Mouse (Mus musculus) gastrocnemius, adult 18-20 months (tissue): ENCODE data around the gene Epn2. TPM values are rescaled to one million over a fixed set of nuclear protein-coding genes. Genes with fewer than 3 reads are reported as not detected.
A peak's percentile ranks its signal among the peaks of the same experiment; 100 is the strongest.

Experiments
- DNase-seq: peaks from one replicate; pipeline ENCODE4 v3.0.0; 2021; ENCODE audit warnings: low spot score
- long read RNA-seq, 2 experiments: library from polyadenylated mRNA; stranded (forward); transcript quantifications; one replicate each; pipeline ENCODE4 v2.0.0; 2021
- total RNA-seq, 2 experiments: library from RNA; stranded (reverse); gene quantifications; 2 replicates each; pipeline ENCODE4 v1.2.3; 2021

The Epn2 gene
- total RNA-seq: 10 to 100 TPM; 23.2 to 25.1 TPM
- long read RNA-seq, experiment 1, full-length matches to known transcripts: 34 of 42 reads
- long read RNA-seq, experiment 1, partial matches to known transcripts: 2 of 42 reads
- long read RNA-seq, experiment 1, other reads (novel, unspliced or antisense): 6 of 42 reads
- long read RNA-seq, experiment 2, full-length matches to known transcripts: 25 of 36 reads
- long read RNA-seq, experiment 2, partial matches to known transcripts: 2 of 36 reads
- long read RNA-seq, experiment 2, other reads (novel, unspliced or antisense): 9 of 36 reads

DNA sequence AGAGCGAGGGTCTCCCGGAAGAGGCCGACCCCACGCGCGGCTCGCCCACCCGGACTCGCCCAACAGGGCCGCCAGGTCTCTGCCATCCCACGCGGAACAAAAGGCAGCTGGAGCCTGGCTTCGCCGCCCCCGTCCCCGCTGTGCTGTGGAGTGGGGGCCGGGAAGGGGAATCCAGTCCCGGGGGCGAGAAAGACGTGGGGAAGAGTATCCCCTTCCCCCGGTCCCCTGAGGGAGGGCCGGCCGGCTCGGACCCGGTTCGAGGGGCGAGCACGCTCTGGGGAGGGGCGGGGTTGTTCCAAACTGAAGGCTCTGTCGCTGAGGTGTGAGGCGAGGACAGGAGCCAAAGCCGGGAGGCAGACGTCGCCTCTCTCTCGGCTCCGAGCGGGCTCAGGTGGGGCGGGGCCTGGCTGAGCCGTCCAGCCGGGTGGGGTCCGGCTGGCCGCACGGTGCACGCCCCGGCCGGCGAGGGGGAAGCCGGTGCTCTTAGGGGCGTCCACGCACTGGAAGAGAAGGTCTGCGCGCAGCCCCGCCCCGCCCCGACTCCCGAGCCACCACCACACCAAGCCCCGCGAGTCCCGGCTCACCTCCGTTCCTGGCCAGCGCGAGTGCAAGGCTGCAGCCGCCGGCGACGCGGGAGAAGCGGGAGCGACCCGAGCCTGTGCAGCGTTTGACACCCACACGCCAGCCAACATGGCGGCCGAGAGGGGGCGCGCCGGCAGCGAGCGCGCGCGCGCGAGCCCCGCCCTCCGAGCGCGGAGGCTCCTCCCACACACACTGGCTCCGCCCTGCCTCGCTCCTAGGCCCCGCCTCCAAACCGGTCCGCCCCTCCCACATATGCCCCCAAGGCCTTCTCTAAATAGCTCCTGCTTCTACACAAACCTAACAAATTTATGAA lies at the start of gene Epn2:
TSS of gene Epn2 (minus strand) at position 705 of the 895 bp plus-strand sequence.
- DNase-seq: peak; percentile 67

DNA sequence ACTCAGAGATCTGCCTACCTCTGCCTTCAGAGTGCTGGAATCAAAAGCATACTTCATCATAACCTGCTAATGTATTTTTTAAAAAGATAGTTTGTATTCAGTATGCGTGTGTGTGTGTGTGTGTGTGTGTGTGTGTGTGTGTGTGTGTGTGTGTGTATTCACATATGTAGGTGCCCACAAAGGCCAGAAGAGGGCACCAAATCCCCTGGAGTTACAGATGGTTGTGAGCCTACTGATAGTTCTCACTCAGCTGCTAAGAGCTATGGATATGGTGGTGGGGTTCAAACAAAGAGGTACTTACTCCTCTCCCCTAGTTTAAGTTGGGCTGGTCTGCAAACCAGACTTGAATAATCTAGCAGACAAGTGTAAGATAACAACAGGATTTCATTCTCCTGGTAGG lies 47.0 kb upstream of the Epn2 start:
- no peak for DNase-seq

DNA sequence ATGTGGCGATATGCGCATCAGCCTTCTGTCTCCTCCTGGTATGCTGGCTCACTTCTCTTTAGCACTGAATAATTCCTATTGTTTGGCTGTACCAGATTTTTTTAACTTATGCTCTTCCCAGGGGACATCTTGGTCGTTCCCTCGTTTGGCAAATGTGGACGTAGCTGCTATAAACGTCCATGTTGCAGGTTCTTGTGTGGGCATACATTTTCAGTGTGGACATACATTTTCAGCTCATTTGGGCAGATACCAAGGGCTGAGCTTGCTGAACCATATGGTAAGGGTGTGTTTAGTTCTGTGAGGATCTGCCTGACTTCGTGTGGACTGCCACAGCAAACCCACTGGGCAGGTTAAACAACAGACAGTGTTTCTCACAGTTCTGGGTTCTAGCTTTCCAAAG lies 45.6 kb upstream of the Epn2 start:
- DNase-seq: no peak

DNA sequence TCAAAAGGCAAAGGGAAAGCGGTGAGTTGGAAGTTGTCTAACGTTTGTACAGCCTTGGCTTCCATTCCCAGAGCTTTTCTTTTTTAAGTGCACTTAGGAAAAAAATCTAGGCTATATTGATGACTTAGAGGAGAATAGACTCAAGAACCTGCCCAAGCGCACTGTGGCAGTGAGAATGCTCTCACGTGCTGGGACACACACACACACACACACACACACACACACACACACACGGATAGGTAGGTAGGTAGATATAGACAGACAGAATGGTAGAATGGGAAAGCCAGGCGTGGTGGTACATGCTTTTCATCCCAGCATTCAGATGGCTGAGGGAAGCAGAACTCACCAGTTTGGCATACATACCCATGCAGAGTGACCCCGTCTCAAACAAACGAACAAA lies 41.3 kb upstream of the Epn2 start:
- no peak for DNase-seq

DNA sequence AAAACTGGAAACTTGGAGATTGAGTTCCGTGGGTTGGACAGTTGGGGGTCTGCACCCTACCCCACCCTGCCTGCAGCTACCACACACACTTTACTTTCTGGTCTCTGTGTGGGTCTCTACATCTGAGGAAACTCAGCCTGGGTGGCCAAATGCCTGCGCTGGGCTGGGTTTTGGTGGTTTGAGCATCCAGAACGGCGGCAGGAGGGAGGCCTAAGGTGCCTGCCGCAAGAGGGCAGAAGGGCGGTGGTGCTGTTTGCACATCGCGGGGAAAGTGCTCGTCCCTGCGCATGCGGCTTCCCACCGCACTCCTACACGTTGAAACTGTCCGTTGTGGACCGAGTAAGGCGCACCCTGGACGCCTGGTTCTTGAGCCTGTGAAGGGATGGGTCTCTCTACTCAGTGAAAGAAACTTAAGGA lies 40.8 kb upstream of the Epn2 start:
- DNase-seq: peak; percentile 87

DNA sequence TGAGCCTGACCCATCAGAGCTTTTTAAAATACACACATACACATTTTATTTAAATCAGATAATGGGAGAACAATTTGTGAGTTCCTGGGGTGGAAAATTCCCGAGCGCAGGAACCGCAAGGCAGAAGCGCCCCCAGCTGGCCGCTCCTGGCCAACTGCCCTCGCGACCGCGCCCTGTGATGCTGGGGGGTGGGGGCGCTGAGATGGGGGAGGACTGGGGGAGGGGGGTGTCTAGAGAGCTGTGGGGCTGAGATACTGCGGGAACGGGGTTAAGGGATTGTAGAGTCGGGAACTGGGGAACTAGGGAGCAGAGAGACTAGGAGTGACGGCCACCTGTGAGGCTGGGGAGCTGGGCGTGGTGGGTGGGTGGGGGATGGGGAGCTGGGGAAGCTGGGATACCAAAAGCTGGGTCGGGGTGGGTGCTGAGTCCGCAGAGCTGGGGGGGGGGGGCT lies 40.3 kb upstream of the Epn2 start:
- DNase-seq: peak; percentile 73

DNA sequence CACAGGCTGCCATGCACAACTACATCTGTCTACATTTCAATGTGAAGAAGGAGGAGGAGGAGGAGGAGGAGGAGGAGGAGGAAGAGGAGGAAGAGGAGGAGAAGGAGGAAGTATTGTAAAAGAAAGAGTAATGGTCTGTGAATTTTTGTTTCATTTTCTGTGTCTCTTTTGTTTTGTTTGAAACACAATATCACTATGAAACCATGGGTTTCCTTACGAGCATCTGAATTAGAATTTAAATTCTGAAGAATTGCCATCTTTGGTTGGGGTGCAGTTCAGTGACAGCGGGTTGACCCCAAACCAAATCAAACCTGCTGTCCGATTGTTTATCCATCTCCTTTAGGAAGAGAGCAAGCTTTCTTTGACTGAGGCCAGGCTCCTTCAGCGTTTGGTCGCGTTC lies 39.9 kb upstream of the Epn2 start:
- DNase-seq: no peak

DNA sequence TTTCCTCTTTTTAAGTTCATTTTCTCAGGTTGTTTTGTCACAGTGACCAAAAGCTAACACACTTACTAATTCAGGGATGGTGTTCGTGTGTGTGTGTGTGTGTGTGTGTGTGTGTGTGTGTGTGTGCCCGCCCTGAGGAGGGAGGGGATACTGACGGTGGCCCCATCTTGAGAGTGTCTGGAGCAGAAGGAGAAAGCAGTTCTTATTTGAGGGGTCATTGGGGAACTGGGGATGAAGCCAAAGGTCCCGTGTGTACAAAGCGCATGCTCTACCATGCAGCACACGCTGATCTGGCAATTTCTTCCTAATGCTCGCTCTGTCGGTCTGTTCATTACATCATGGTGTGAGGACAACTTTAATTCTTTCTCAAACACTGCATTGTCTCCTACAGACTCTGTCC lies 39.1 kb upstream of the Epn2 start:
- no peak for DNase-seq

DNA sequence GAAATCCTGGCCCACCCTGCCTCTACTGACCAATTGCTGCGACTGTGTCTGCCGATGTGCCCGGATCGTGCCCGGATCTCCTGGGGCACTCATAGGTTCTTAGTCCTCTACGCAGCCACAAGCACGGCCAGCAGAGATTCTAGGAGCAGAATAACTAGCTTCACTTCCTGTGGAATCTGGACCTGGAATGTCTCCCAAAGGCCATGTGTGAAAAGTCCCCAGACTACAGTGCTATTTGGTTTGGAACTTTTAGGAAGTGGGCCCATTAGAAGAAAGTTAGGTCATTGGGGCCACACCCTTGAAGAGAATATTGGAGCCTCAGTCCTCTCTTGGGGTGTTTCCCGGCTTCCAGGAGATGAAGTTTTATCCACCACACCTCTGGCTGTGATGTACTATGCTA lies 38.6 kb upstream of the Epn2 start:
- DNase-seq: peak; percentile 76

DNA sequence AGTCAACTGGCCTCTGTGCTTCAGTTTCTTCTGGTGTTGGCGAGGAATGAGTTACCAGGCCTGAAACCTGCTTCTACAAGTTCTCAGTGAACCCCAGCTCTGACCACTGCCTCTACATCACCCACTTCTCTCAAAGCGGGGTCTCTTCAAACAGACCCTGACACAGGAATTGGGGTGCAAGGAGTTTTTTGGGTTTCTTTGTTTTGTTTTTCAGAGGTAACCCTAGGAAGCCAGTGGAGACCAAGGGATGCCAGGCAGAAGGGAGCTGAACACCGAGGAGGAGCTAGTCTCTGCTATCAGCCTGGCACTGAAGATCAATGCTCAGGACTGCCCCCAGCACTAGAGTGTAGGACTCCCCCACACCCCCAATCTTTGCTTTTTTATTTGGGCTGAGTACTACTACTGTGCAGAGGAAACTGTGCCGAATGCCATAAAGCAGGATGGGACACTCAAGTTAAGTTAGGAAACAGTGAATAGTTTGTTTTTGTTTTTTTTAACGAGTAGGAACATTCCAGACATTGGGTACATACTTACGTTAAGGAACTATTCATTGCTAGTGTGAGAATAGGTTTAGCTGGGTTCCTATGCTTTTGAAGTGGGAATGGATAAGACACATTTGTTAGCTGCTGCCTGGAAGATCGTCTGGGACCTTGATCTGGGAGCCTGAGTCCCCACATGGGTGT lies 37.9 kb upstream of the Epn2 start:
- DNase-seq: no peak

DNA sequence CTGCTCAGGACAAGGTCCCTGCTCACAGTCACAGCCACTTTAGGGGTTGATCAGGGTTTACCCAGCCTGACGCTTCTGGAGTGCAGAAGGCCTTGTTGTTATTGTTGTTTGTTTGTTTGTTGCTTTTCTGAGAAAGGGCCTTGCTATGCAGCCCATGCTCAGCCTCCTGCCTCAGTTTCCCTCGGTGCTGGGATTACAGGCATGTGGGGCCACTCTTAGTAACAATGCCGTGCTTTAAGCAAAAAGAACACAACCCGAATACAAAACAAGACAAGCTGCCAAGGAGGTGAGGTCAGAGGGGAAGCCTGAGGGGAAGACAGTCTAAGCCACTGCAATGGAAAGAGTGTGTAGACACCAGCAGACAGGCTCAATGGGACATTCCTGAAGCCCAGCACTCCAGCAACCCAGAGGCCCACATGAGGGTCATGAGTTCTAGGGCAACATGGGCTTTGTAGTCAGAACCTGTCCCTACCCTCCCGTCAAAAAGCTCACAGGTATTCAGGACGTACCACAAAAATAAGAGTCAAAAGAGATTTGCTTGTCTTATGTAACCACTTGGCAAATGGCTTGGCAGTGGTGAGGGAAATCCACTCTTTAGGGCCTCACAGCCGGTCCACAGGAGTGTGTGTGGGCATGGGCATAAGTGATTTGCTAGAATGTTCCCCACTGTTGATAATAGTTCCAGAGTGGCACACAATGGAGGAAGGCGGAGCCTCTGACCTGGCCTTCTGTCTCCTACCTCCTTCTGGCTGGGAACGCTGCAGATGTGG lies 37.2 kb upstream of the Epn2 start:
- DNase-seq: peak; percentile 21

DNA sequence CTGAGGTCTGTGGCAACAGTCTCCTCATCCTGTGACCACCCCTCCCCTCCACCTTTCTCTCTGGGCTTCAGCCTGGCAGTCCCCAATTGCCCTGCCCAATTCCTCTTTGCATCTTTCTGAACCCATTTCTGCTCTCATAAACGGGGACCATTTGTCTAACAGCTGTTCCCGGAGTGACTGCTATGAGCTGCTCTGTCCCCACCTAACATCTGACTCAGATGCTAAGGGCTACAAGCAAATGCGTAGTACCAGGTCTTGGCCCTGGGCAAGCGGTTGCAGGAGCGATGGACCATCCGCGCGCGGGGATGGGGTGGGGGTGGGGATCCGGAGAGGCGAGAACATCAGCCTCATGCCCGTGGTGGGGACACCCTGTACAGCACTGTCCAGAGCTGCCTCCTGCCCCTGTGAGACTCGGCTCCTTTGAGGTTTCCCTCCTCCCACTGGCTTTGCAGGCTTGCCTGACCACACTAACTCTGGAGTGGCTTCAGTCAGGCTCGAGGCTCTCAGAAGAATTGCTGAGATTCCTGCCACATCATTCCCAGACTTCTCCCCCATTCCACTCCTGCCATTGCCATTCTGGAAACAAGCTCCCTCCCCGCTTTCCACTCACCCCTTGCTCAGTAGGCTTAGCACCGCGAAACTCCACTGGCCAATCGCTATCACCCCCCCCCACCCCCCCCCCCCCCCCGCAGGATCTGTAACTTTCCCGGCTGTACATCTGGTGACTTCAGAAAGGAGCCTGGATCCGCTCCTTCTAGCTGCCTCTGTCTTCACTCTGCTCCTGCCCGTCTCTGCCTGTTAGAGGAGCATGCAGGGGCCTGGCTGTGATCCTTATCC lies 36.4 kb upstream of the Epn2 start:
- peak; percentile 30 for DNase-seq

DNA sequence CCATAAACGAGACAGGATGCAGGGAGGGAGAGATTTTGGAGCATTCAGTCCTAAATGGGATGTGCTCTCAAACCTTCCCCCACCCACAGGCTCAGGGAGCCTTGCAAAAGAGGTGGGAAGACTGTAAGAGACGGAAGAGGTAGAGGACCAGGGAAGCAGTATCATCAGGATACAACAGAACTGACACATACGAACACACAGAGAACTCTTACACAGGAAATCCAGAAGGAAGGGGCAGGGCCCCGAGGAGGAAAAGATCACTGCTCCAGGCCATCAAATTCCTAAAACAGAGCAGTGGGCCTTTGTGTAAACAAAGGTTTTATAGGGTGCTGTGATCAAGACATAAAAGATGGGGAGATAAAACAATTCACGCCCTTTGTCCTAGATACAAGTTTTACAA lies 34.9 kb upstream of the Epn2 start:
- no peak for DNase-seq

DNA sequence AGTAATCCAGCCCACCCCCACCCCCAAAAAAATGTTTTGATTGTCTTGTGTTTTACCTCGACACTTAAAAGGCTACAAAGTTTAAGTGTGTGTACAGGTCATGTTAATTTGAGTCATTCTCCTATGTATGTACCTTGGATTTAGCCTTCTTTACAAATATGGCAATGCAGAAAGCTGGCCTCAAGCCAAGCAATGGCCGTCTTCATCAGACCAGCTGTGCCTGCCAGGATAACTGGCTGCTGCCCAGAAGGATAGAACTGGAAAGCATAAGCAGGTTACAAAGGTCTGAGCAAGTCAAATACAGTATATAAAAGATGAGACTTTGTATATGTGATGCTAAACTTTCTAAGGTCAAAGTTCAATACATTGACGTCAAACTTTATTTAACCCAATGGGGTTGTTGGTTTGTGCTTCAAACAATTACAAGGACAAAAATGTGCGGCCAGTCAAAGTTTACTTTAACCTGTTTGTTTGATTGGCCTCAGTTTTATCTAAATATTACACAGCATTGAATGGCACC lies 32.7 kb upstream of the Epn2 start:
- DNase-seq: no peak

DNA sequence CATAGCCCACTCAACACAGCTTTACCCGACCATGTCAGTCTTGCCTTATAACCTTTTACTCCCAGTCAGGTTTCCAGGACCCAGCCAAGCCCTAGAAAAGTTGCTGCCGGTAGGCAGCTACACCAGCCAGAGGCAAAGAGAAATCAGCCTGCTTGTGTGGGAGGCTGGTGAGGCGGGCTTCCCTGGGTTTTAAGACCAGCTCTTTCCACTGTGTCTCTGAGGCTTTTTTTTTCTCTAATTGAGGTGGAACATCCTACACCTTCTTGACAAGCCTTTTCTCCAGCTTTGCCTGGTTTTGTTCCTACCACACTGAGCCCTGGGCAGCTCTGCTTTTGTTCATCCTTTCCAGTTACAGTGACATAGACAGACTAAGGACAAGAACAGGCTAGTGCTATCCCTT lies 31.7 kb upstream of the Epn2 start:
- no peak for DNase-seq

DNA sequence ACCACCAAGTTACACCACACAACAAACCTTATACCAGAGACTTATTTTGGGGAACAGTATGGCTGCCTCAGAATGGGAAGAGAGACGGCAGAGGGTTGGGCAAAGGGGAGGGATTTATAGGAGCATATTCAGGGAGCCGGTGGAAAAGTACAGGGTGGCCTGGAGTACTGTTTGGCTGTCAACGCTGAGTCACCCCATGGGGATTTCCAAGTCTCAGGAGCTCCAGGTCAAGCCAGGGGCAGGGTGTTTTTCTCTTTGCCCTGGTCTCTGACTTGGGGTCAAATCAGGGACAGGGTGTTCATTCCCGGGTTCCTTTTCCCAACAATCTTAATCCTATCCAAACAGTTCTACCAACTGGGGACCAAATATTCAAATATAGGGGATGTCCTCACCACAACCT lies 28.6 kb upstream of the Epn2 start:
- no peak for DNase-seq

DNA sequence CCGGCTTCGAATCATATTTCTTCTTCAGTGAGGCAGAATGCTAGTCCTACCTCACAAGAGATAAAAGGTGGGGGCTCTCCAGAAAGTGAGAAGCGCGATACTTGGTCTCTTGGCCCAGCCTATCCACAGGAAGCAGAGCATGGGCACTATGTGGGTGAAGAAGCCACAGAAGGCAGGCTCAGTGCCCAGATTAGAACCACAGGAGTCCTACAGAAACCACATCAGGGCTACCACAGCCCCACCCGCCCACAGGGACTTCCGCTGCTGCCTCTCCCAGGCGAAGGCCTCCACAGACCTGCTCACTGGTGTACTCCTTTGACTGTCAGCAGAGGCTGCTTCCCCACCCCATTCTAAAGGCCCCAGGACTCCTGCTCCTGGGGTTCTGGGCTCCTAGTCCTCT lies 23.2 kb upstream of the Epn2 start:
- DNase-seq: no peak

DNA sequence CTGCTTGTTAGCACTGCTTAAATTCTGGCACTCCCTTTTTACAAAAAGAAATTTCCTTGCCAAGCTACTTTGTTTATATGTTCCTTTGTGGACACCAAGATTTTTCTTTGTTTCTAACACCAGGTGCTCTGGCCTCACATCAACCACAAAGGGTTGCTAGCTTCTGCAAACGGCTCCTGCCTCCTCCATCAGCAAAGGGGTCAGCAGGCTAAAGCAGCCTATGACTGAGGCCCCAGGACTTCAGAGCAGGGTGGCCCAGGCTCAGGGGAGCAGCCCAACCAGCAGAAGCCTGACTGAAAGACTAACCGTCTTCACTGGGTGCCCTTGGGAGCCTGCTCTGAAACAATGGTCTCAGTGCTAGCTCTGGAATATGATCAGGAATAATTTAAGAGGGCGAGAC lies 22.0 kb upstream of the Epn2 start:
- no peak for DNase-seq

DNA sequence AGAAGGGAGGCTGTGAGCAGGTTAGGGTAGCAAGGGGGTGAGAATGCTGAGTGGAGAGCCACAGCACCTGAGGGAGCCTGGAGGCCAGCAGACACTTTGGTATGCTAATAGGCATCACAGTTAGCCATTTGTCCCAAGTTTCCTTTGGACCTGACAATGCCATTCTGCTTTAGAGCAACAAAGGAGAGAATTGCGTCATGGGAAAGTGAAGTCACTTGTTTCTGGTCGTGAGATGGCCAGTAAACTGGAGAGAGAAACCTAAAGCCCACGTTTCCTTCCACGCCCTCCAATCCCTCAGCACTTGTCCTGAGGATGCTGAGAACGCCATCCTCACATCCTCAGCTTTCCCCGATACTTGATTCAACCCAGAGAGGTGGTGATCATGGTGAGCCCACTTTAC lies 18.9 kb upstream of the Epn2 start:
- no peak for DNase-seq

DNA sequence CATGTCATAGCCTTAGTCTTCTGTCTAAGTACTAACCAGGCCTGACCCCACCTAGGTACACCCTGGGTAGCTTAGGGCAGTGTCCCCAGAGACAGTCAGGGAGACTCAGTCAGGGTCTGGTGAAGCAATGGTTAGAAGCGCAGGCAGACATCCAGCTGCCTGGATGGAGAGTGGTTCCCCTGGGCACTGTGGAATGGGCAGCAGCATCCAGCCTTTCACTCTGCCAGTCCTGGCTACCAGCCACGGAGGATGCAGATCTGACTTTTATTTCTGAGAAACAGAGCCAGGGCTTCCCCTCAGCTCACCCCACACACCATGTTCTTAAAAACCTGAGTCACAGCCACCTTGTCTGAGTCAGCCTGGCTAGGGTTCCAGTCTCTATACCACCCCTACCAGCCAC lies 18.0 kb upstream of the Epn2 start:
- peak; percentile 26 for DNase-seq
